In genomic region chr6:122440632-122441226, GRCm38 (mm10) we compare ENCODE assay signal across 23 mouse cellular contexts. TPM values are rescaled to one million over a fixed set of nuclear protein-coding genes. Genes with fewer than 3 reads are reported as not detected.
DNase-seq lines count a peak whose midpoint lies in the region; ATAC-seq lines count a peak whose summit lies in the region.
"Had no signal": no experiment of that assay in that cellular context is flagged by ENCODE, and none has a peak within 500 bp of the region (broad histone marks: within the 10 kb centered on the region; RNA-seq: fewer than 3 reads in every experiment).

No protein-coding gene starts in this region.

- no peak overlapping the region for H3K27ac ChIP-seq in midbrain, embryonic 11.5 days (ENCODE audit: low read depth, low read length)
- no peak overlapping the region for H3K27ac ChIP-seq in midbrain, embryonic 10.5 days (replicated peaks)
- H3K27ac ChIP-seq in hindbrain, embryonic 13.5 days, result no peak overlapping the region
- no peak overlapping the region for H3K27ac ChIP-seq in midbrain, embryonic 13.5 days
- H3K27ac ChIP-seq: embryonic facial prominence, embryonic 12.5 days; kidney, postnatal 0 days had no signal

- peak; percentile 57; the same call in 1 of the 2 replicates for ATAC-seq in midbrain, embryonic 11.5 days (ENCODE audit: low FRiP score)
- 0 out of 2 replicates have a peak, but pooled peaks have one; percentile 28 for ATAC-seq in hindbrain, embryonic 13.5 days (ENCODE audit: low FRiP score)
- peak; percentile 73 for ATAC-seq in midbrain, embryonic 13.5 days
- ATAC-seq: forebrain, embryonic 16.5 days; intestine, embryonic 16.5 days; liver, postnatal 0 days; Patski had no signal

- no peaks in the 10 kb centered on the region for H3K9me3 ChIP-seq in midbrain, embryonic 11.5 days (ENCODE audit: control insufficient read depth, low read length)
- no peaks in the 10 kb centered on the region for H3K9me3 ChIP-seq in midbrain, embryonic 10.5 days (replicated peaks)
- no peaks in the 10 kb centered on the region for H3K9me3 ChIP-seq in hindbrain, embryonic 13.5 days
- H3K9me3 ChIP-seq in midbrain, embryonic 13.5 days, result no peaks in the 10 kb centered on the region
- H3K9me3 ChIP-seq: embryonic facial prominence, embryonic 12.5 days had no signal

- no peaks in the 10 kb centered on the region for H3K27me3 ChIP-seq in midbrain, embryonic 11.5 days (ENCODE audit: control insufficient read depth, insufficient read depth, low read length)
- no peaks in the 10 kb centered on the region for H3K27me3 ChIP-seq in midbrain, embryonic 10.5 days (ENCODE audit: low read depth, poor library complexity, severe bottlenecking)
- no peaks in the 10 kb centered on the region for H3K27me3 ChIP-seq in hindbrain, embryonic 13.5 days
- no peaks in the 10 kb centered on the region for H3K27me3 ChIP-seq in midbrain, embryonic 13.5 days
- H3K27me3 ChIP-seq: embryonic facial prominence, embryonic 12.5 days had no signal

- no peak for DNase-seq in midbrain, embryonic 11.5 days (ENCODE audit: low spot score, missing footprints)
- DNase-seq in midbrain, embryonic 10.5 days (ENCODE audit: low spot score), result no peak
- no peak for DNase-seq in gastrocnemius, postnatal 4 days (ENCODE audit: low spot score in 2 of 2)
- DNase-seq in kidney, adult 9 months, result no peak
- DNase-seq in thymus, postnatal 0 days (ENCODE audit: low spot score), result no peak
- DNase-seq: adrenal gland, postnatal 10 days; cerebellum, adult 9-11 months; gastrocnemius, postnatal 36 days; liver, postnatal 0 days; lung, postnatal 10 days; right cerebral cortex, postnatal 4 days; thymus, postnatal 25 days had no signal

- H3K4me2 ChIP-seq in midbrain, embryonic 11.5 days, result no peak overlapping the region
- H3K4me2 ChIP-seq in hindbrain, embryonic 13.5 days, result no peak overlapping the region
- no peak overlapping the region for H3K4me2 ChIP-seq in midbrain, embryonic 13.5 days (replicated peaks)
- H3K4me2 ChIP-seq: embryonic facial prominence, embryonic 12.5 days had no signal

- no peak overlapping the region for H3K9ac ChIP-seq in midbrain, embryonic 11.5 days (ENCODE audit: low read length)
- no peak overlapping the region for H3K9ac ChIP-seq in hindbrain, embryonic 13.5 days
- H3K9ac ChIP-seq in midbrain, embryonic 13.5 days (replicated peaks), result no peak overlapping the region
- H3K9ac ChIP-seq: embryonic facial prominence, embryonic 12.5 days; liver, postnatal 0 days had no signal

- H3K4me3 ChIP-seq in midbrain, embryonic 11.5 days (ENCODE audit: low read depth, low read length), result no peak overlapping the region
- H3K4me3 ChIP-seq in midbrain, embryonic 10.5 days, result no peak overlapping the region
- H3K4me3 ChIP-seq in hindbrain, embryonic 13.5 days, result no peak overlapping the region
- H3K4me3 ChIP-seq in midbrain, embryonic 13.5 days (replicated peaks), result no peak overlapping the region
- H3K4me3 ChIP-seq: embryonic facial prominence, embryonic 12.5 days; megakaryocyte, embryonic 14.5 days; myocyte had no signal

- H3K36me3 ChIP-seq in midbrain, embryonic 11.5 days (ENCODE audit: control insufficient read depth, insufficient read depth, low read length), result no peaks in the 10 kb centered on the region
- H3K36me3 ChIP-seq in midbrain, embryonic 10.5 days, result peaks cover under 1% of the 10 kb centered on the region; the same call in 1 of the 2 replicates
- 0 out of 2 replicates have a peak, but pooled peaks cover under 1% of the 10 kb centered on the region for H3K36me3 ChIP-seq in hindbrain, embryonic 13.5 days
- peaks cover under 1% of the 10 kb centered on the region; the same call in 1 of the 2 replicates for H3K36me3 ChIP-seq in midbrain, embryonic 13.5 days
- H3K36me3 ChIP-seq: embryonic facial prominence, embryonic 12.5 days had no signal

- no peaks in the 10 kb centered on the region for H3K4me1 ChIP-seq in midbrain, embryonic 11.5 days (ENCODE audit: control insufficient read depth, insufficient read depth, low read length)
- no peaks in the 10 kb centered on the region for H3K4me1 ChIP-seq in midbrain, embryonic 10.5 days
- no peaks in the 10 kb centered on the region for H3K4me1 ChIP-seq in hindbrain, embryonic 13.5 days (replicated peaks)
- no peaks in the 10 kb centered on the region; the same call in 1 of the 2 replicates for H3K4me1 ChIP-seq in midbrain, embryonic 13.5 days (replicated peaks)
- H3K4me1 ChIP-seq: embryonic facial prominence, embryonic 12.5 days; megakaryocyte, embryonic 14.5 days had no signal

- WGBS in midbrain, embryonic 11.5 days, result 81% methylated on average over 4 of the region's 4 CpGs
- WGBS in midbrain, embryonic 10.5 days, result 84% methylated on average over 4 of the region's 4 CpGs
- WGBS in hindbrain, embryonic 13.5 days, result 60% methylated on average over 4 of the region's 4 CpGs
- 54% methylated on average over 4 of the region's 4 CpGs for WGBS in midbrain, embryonic 13.5 days

RNA-seq across cellular contexts. Expression of gene Rimklb, which starts 57.8 kb away (rescaled TPM):
- 67.4 and 70.1 TPM in 2 replicates for polyA plus RNA-seq in midbrain, embryonic 11.5 days (2014; fragmentation: Nextera tagmentation; extraction: Ambion mirVana)
- polyA plus RNA-seq in midbrain, embryonic 10.5 days (2016; fragmentation: Nextera tagmentation; extraction: Ambion mirVana), result 39.1 and 54.1 TPM in 2 replicates
- polyA plus RNA-seq in hindbrain, embryonic 13.5 days (2015; fragmentation: Nextera tagmentation; extraction: Ambion mirVana), result 102 and 103 TPM in 2 replicates
- polyA plus RNA-seq in midbrain, embryonic 13.5 days (2015; fragmentation: Nextera tagmentation; extraction: Ambion mirVana), result 98.2 and 104 TPM in 2 replicates
- 1 to 10 TPM; 2.1 to 2.9 TPM for total RNA-seq in gastrocnemius, postnatal 4 days (2021)
- polyA plus RNA-seq in thymus, postnatal 0 days (2015; fragmentation: Nextera tagmentation; extraction: Ambion mirVana), result 1.5 and 1.9 TPM in 2 replicates
- total RNA-seq: hematopoietic stem cell, adult 5-6 weeks; liver, adult 2 months had no signal
- polyA plus RNA-seq: liver, adult 2 months; liver, postnatal 0 days; myocyte; Patski had no signal

Comparison
In these comparisons a context has a peak if more than half of its experiments do, and no peak if none do; other contexts are left out.
1. RNA of gene Rimklb, which starts 57.8 kb away (polyA plus RNA-seq): 102 to 103 TPM in hindbrain, embryonic 13.5 days, 98.2 to 104 TPM in midbrain, embryonic 13.5 days, 67.4 to 70.1 TPM in midbrain, embryonic 11.5 days and 39.1 to 54.1 TPM in midbrain, embryonic 10.5 days; 1.5 to 1.9 TPM in thymus, postnatal 0 days; every median in the first group is over 10 times any median in the second.
2. Peak in every context shown above with its lines, with median percentiles within 50 percentile points of each other: ATAC-seq.